Mouse (Mus musculus) CH12.LX (cell line): ENCODE measurements at regions not wholly inside any gene's neighbourhood (a gene's known extent, or its start where the extent isn't known, plus 50 kb on each side); places are given as distances from the start of the nearest gene placed in this dataset.

Experiments
- DNase-seq: peaks from one replicate; pipeline ENCODE4 v3.0.0-alpha.2; 2013; ENCODE audit errors: extremely low read depth
- H3K27ac ChIP-seq: 2 replicates; pipeline ENCODE4 v1.5.1; 2012; ENCODE audit warnings: low read depth, mild to moderate bottlenecking, control low read depth, moderate library complexity; ENCODE audit not compliant: insufficient read depth
- H3K27me3 ChIP-seq: replicated peaks from 2 replicates; pipeline ENCODE3; 2012; ENCODE audit warnings: inconsistent platforms
- H3K36me3 ChIP-seq, 2 experiments: replicated peaks in 1 of 2; 2 replicates each; pipeline versions ENCODE3 to v1.6.1; 2012; ENCODE audit warnings: inconsistent platforms in 1 of 2, low read length in 1 of 2, mild to moderate bottlenecking in 1 of 2, mixed read lengths in 1 of 2, moderate library complexity in 1 of 2; ENCODE audit not compliant: control insufficient read depth in 1 of 2, insufficient read depth in 1 of 2
- H3K4me1 ChIP-seq, 2 experiments: 2 replicates each; pipeline ENCODE4 v1.6.1; 2012; ENCODE audit warnings: inconsistent platforms in 1 of 2, moderate library complexity in 1 of 2; ENCODE audit not compliant: insufficient read depth in 2 of 2, control insufficient read depth in 1 of 2
- H3K4me2 ChIP-seq: 2 replicates; pipeline ENCODE4 v1.6.1; 2012; ENCODE audit warnings: low read depth, mild to moderate bottlenecking, control low read depth; ENCODE audit not compliant: poor library complexity, insufficient read depth, severe bottlenecking
- H3K4me3 ChIP-seq, 3 experiments: fragments of 150-350 bp in 1 of 3; sonication (generic) in 1 of 3; replicated peaks in 1 of 3; 2 replicates each; pipeline versions ENCODE3 to v1.5.1; 2011 to 2012; ENCODE audit warnings: low read depth in 2 of 3, low read length in 2 of 3, mild to moderate bottlenecking in 2 of 3, moderate library complexity in 2 of 3, control low read depth in 1 of 3, improper control_type of control experiment in 1 of 3, inconsistent platforms in 1 of 3, mixed read lengths in 1 of 3; ENCODE audit not compliant: poor library complexity in 1 of 3
- H3K79me2 ChIP-seq: replicated peaks from 2 replicates; pipeline ENCODE4 v1.6.1; 2012; ENCODE audit warnings: mild to moderate bottlenecking, moderate library complexity; ENCODE audit not compliant: control insufficient read depth, poor library complexity, insufficient read depth, severe bottlenecking; ENCODE audit errors: extremely low read depth
- H3K9ac ChIP-seq: 2 replicates; pipeline ENCODE4 v1.6.1; 2012; ENCODE audit warnings: low read depth, mild to moderate bottlenecking, control low read depth, moderate library complexity; ENCODE audit not compliant: insufficient read depth
- H3K9me3 ChIP-seq: replicated peaks from 2 replicates; pipeline ENCODE3; 2012; ENCODE audit warnings: low read length, inconsistent platforms, mixed read lengths
- BHLHE40 ChIP-seq: IDR thresholded peaks from 2 replicates; pipeline ENCODE4 v1.6.1; 2011; ENCODE audit warnings: mild to moderate bottlenecking, low read depth, low read length, improper control_type of control experiment
- CHD1 ChIP-seq: IDR thresholded peaks from 2 replicates; pipeline ENCODE4 v1.6.1; 2012; ENCODE audit warnings: low read depth, low read length, improper control_type of control experiment, inconsistent platforms
- EP300 ChIP-seq: IDR thresholded peaks from 2 replicates; pipeline ENCODE4 v1.6.1; 2011; ENCODE audit warnings: low read length, improper control_type of control experiment
- ETS1 ChIP-seq: conservative IDR thresholded peaks from 2 replicates; pipeline ENCODE4 v1.6.1; 2012; ENCODE audit warnings: low read depth, mild to moderate bottlenecking, inconsistent platforms, low read length, improper control_type of control experiment, moderate library complexity
- JUN ChIP-seq: IDR thresholded peaks from 2 replicates; pipeline ENCODE4 v1.6.1; 2011; ENCODE audit warnings: low read depth, mild to moderate bottlenecking, low read length, improper control_type of control experiment, moderate library complexity; ENCODE audit not compliant: insufficient read depth
- JUND ChIP-seq: conservative IDR thresholded peaks from 2 replicates; pipeline ENCODE4 v1.6.1; 2011; ENCODE audit warnings: low read depth, low read length, improper control_type of control experiment
- KAT2A ChIP-seq: IDR thresholded peaks from 2 replicates; pipeline ENCODE4 v1.6.1; 2012; ENCODE audit warnings: low read length, improper control_type of control experiment, inconsistent platforms; ENCODE audit not compliant: insufficient replicate concordance
- MAFK ChIP-seq: IDR thresholded peaks from 2 replicates; pipeline ENCODE4 v1.6.1; 2011; ENCODE audit warnings: low read length, improper control_type of control experiment; ENCODE audit not compliant: insufficient replicate concordance
- MAX ChIP-seq: IDR thresholded peaks from 2 replicates; pipeline ENCODE4 v1.6.1; 2011; ENCODE audit warnings: low read length, improper control_type of control experiment
- MYC ChIP-seq: IDR thresholded peaks from 2 replicates; pipeline ENCODE4 v1.6.1; 2011; ENCODE audit warnings: low read depth, mild to moderate bottlenecking, improper control_type of control experiment, low read length
- POLR2A ChIP-seq: IDR thresholded peaks from 2 replicates; pipeline ENCODE4 v1.6.1; 2011; ENCODE audit warnings: low read depth, mild to moderate bottlenecking, improper control_type of control experiment, low read length
- POLR2AphosphoS2 ChIP-seq: IDR thresholded peaks from 2 replicates; pipeline ENCODE4 v1.6.1; 2011; ENCODE audit warnings: low read depth, low read length, improper control_type of control experiment
- RAD21 ChIP-seq: IDR thresholded peaks from 2 replicates; pipeline ENCODE4 v1.6.1; 2011; ENCODE audit warnings: low read depth, mild to moderate bottlenecking, low read length, improper control_type of control experiment, moderate library complexity
- RCOR1 ChIP-seq: conservative IDR thresholded peaks from 2 replicates; pipeline ENCODE4 v1.6.1; 2012; ENCODE audit warnings: low read depth, mild to moderate bottlenecking, inconsistent platforms, low read length, improper control_type of control experiment
- SIN3A ChIP-seq: IDR thresholded peaks from 2 replicates; pipeline ENCODE4 v1.6.1; 2012; ENCODE audit warnings: low read length, improper control_type of control experiment, inconsistent platforms
- TCF12 ChIP-seq: IDR thresholded peaks from 2 replicates; pipeline ENCODE4 v1.6.1; 2014; ENCODE audit warnings: low read depth, mild to moderate bottlenecking, inconsistent platforms, low read length, improper control_type of control experiment
- USF2 ChIP-seq: conservative IDR thresholded peaks from 2 replicates; pipeline ENCODE4 v1.6.1; 2011; ENCODE audit warnings: low read depth, low read length, improper control_type of control experiment
- dilution Hi-C: fragments of 300-500 bp; cut with MboI; formaldehyde crosslinking; loops from 2 replicates; pipeline ENCODE4 v1.14.3; 2020; ENCODE audit warnings: low sequenced_read_pairs; ENCODE audit not compliant: extremely low pct_unique_long_range_greater_than_20kb, extremely low pct_ligation_motif_present
- in situ Hi-C: fragments of 300-500 bp; cut with MboI; formaldehyde crosslinking; loops from 3 replicates; pipeline ENCODE4 v1.14.3; 2019; ENCODE audit warnings: low sequenced_read_pairs, low pct_ligation_motif_present, low pct_unique_long_range_greater_than_20kb, mixed read lengths

DNA sequence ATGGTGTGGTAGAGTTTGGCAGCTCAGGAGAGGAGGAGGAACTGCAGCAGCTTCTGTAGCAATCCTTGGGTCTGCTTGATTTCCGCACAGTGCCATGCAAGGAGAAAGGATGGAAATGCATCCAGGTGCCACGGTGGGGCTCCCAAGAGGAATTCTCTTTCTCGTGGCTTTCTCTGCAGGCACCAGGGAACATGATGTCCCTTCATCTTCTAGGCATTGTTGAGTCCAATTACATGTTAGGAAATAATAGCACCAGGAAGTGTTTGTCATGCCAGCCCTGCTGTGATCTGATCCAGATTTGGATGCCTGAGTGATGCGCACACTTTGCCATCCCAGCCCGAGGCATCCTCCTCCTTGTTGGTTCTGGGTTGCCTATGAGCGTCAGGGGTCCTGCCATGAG lies 72.6 kb upstream of the Agap1 start:
- in situ Hi-C loops, result no loop called here
- TF ChIP-seq TCF12 (no peak), MAFK (no peak), RAD21 (no peak), KAT2A (no peak), POLR2A (no peak)
- Histone ChIP-seq H3K27me3 (no peaks in the 10 kb centered on the region), H3K4me3 (no peak overlapping the region), H3K4me1 (no peaks in the 10 kb centered on the region), H3K9ac (no peak overlapping the region), H3K27ac (no peak overlapping the region), H3K9me3 (peaks cover 85% of the 10 kb centered on the region), H3K79me2 (no peaks in the 10 kb centered on the region), H3K4me2 (no peak overlapping the region), H3K36me3 (no peaks in the 10 kb centered on the region)
- dilution Hi-C loops, result no loop called here
- no peak for DNase-seq

DNA sequence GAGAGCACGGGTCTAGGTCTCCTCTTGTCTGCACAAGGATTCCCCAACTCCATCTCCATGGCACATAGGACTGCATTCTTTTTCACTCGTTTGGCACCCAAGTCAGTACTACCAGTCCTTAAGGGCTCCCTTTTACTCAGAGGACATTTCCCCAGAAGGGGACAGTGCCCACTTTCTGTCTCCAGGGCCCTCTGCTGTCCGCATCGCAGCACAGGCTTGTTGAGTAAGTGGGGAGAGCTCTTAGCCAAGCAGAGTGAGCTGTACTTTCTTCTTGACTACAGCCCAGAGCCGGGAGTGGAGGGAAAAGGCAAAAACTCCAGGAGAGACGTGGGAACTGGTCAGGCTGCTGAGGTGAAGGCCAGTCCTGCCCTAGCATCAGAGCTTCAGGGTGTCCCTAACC lies 69.5 kb upstream of the Agap1 start:
- no peak for TF ChIP-seq EP300
- TF ChIP-seq POLR2AphosphoS2, result no peak
- no peak for TF ChIP-seq KAT2A
- no peak for TF ChIP-seq JUND
- TF ChIP-seq JUN, result no peak
- TF ChIP-seq CHD1, result no peak
- no peak for TF ChIP-seq SIN3A
- TF ChIP-seq POLR2A, result no peak
- TF ChIP-seq MYC, result no peak
- TF ChIP-seq TCF12, result no peak
- TF ChIP-seq RCOR1, result no peak
- TF ChIP-seq MAX, result no peak
- TF ChIP-seq BHLHE40, result no peak
- no peak for TF ChIP-seq USF2
- TF ChIP-seq ETS1, result no peak
- no peaks in the 10 kb centered on the region for H3K36me3 ChIP-seq
- no peaks in the 10 kb centered on the region for H3K27me3 ChIP-seq
- peaks cover 86% of the 10 kb centered on the region for H3K9me3 ChIP-seq
- no peak overlapping the region for H3K9ac ChIP-seq
- in situ Hi-C loops, result no loop called here
- no peaks in the 10 kb centered on the region for H3K79me2 ChIP-seq
- DNase-seq, result no peak
- no peak overlapping the region for H3K27ac ChIP-seq
- H3K4me3 ChIP-seq, result no peak overlapping the region
- H3K4me2 ChIP-seq, result no peak overlapping the region
- no peaks in the 10 kb centered on the region for H3K4me1 ChIP-seq
- dilution Hi-C loops, result no loop called here
